Mouse (Mus musculus) forebrain, embryonic 11.5 days (tissue): ENCODE measurements around the gene Spata13. TPM values are rescaled to one million over a fixed set of nuclear protein-coding genes. Genes with fewer than 3 reads are reported as not detected.

Experiments
- ATAC-seq: fragments of 200-750 bp; cut with Nextera tagmentation; replicated peaks from 2 replicates; pipeline ENCODE4 v1.8.0; 2017; ENCODE audit warnings: moderate TSS enrichment; ENCODE audit not compliant: low FRiP score
- DNase-seq: peaks from one replicate; pipeline ENCODE4 v3.0.0-alpha.2; 2017; ENCODE audit warnings: low spot score
- H3K27ac ChIP-seq: fragments of 300-500 bp; sonication (generic); 2 replicates; pipeline ENCODE4 v1.5.1; 2014; ENCODE audit warnings: low read depth, low read length
- H3K27me3 ChIP-seq: fragments of 300-500 bp; sonication (generic); 2 replicates; pipeline ENCODE4 v1.6.1; 2014; ENCODE audit warnings: mild to moderate bottlenecking, low read length, mixed read lengths; ENCODE audit not compliant: control insufficient read depth, insufficient read depth
- H3K36me3 ChIP-seq: fragments of 300-500 bp; sonication (generic); 2 replicates; pipeline ENCODE4 v1.6.1; 2014; ENCODE audit warnings: mild to moderate bottlenecking, low read length, moderate library complexity, mixed read lengths; ENCODE audit not compliant: control insufficient read depth, insufficient read depth
- H3K4me1 ChIP-seq: fragments of 300-500 bp; sonication (generic); replicated peaks from 2 replicates; pipeline ENCODE4 v1.6.1; 2014; ENCODE audit warnings: low read length, mixed read lengths; ENCODE audit not compliant: control insufficient read depth, insufficient read depth
- H3K4me2 ChIP-seq: fragments of 300-500 bp; sonication (generic); 2 replicates; pipeline ENCODE4 v1.6.1; 2014; ENCODE audit warnings: low read depth, mild to moderate bottlenecking, low read length, moderate library complexity, mixed read lengths; ENCODE audit not compliant: severe bottlenecking
- H3K4me3 ChIP-seq: fragments of 300-500 bp; sonication (generic); 2 replicates; pipeline ENCODE4 v1.5.1; 2014; ENCODE audit warnings: low read depth, low read length
- H3K9ac ChIP-seq: fragments of 300-500 bp; sonication (generic); 2 replicates; pipeline ENCODE4 v1.6.1; 2014; ENCODE audit warnings: low read length
- H3K9me3 ChIP-seq: fragments of 300-500 bp; sonication (generic); 2 replicates; pipeline ENCODE4 v1.6.1; 2016; ENCODE audit warnings: low read length, mixed read lengths; ENCODE audit not compliant: control insufficient read depth
- WGBS: fragments of 180-500 bp; shearing (Covaris S2); extraction: QIAGEN DNeasy Blood & Tissue Kit; methylation state at CpG from one replicate; pipeline ENCODE4 v1.1.7; 2014; 5-methylcytosine and 5-hydroxymethylcytosine counted together
- polyA plus RNA-seq: library from polyadenylated mRNA; unstranded; fragments of >200 nt; fragmentation: Nextera tagmentation; extraction: Ambion mirVana; gene quantifications from 2 replicates; pipeline ENCODE4 v1.2.1, GENCODE M21; 2014

The Spata13 gene
- polyA plus RNA-seq, 1 experiment from 2014 or later = 137 TPM

DNA sequence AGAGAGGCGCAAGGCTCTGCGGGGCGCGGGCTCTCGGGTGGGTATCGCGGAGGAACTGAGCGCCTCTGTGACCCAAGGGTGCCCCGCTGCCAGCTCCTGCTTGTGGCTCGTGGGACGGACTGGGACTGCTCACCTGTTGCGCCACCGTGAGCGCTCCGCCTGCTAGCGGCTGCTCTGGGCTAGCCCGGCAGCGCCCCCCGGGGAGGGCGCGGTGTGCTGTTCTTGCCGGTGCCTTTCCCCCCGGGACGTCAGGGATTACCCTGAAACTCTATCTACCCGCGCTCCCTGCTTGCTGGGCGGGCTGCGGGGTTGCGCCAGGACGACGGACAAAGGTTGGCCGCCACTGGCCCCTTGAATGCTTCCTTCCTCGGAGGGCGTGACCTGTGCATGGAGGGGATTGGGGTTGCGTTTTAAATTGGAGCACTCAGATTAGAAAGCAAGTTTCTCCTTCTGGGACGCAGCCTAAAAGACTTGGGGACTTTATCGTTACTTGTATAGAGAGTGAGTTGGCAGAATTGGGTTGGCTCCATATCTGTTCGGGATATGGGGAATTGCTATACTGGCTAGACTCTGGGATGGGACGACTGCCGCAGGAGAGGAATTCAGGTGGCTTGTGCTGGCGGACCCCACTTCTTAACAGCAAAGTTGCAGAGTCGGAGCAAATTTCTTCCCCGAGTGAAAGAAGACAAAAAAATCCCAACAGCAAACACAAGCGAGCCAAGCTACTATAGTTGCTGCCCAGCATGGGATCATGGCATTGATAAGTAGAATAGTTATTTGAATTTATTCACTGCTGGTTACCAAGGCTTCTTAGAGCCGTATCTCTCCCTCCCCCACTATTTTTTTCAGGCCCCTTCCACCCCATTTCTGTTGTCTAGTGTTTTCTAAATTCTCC, 1.3 kb downstream of the Spata13 start:
- Histone ChIP-seq H3K27ac (peak overlapping the region; percentile 92), H3K36me3 (peaks cover 3% of the 10 kb centered on the region; the same call in 1 of the 2 replicates), H3K27me3 (no peaks in the 10 kb centered on the region), H3K9me3 (no peaks in the 10 kb centered on the region), H3K4me3 (peak overlapping the region; percentile 79), H3K4me1 (peaks cover 20% of the 10 kb centered on the region), H3K9ac (peak overlapping the region; percentile 91), H3K4me2 (peak overlapping the region; percentile 81)
- ATAC-seq (no peak; the same call in 1 of the 2 replicates), DNase-seq (peak; percentile 59)
- under 1% methylated on average over 45 of the region's 45 CpGs for WGBS

DNA sequence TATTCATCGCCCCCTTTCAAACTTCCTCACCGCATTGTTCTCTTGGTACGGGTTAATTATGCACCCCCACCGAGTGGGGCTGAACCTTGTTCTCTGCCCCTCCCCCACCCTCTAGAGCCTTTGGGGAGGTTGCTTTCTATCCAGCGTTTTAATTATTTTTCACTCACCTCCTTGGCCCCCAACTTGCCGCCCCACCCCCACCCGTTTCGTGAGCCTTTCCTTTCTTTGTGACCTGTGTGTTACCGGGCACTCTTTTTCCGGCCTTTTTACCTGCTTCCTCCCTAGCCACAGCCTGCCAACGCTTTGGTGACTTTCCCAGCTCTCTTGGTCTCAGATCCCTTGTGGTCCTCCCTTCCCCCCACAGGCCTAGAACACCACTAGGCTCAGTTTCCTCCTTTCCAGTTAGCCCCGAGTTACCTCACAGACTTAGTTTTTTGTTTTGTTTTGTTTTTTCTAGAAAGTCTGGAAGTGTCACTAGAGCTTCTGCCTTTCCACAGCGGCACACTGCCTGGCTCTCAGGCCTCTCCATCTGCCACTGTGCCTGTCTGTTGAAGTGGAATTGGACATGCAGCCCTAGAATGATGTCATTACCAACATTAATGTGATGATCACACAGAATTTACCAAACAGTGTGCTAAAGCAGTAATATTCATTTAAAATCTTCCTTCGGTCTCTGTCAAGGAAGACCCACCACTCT, 2.3 kb downstream of the Spata13 start:
- peak; percentile 19 for ATAC-seq
- Histone ChIP-seq H3K9me3 (no peaks in the 10 kb centered on the region), H3K4me3 (peak overlapping the region; percentile 79), H3K36me3 (peaks cover 3% of the 10 kb centered on the region; the same call in 1 of the 2 replicates), H3K4me1 (peaks cover 24% of the 10 kb centered on the region), H3K4me2 (peak overlapping the region; percentile 81), H3K9ac (peak overlapping the region; percentile 91), H3K27me3 (no peaks in the 10 kb centered on the region), H3K27ac (peak overlapping the region; percentile 92)
- WGBS = 5% methylated on average over 14 of the region's 14 CpGs
- DNase-seq = peak; percentile 84

- H3K4me2 ChIP-seq = peak overlapping the region; percentile 81
- H3K27me3 ChIP-seq = no peaks in the 10 kb centered on the region
- ATAC-seq (no peak), DNase-seq (no peak)
- H3K9ac ChIP-seq = peak overlapping the region; percentile 91
- H3K36me3 ChIP-seq = peaks cover 3% of the 10 kb centered on the region; the same call in 1 of the 2 replicates
- WGBS = 22% methylated on average over 2 of the region's 2 CpGs
- H3K4me1 ChIP-seq = peaks cover 29% of the 10 kb centered on the region
- peak overlapping the region; percentile 79 for H3K4me3 ChIP-seq
- peak overlapping the region; percentile 92; the same call in 1 of the 2 replicates for H3K27ac ChIP-seq
- H3K9me3 ChIP-seq = no peaks in the 10 kb centered on the region
These were observed 2.8 kb downstream of the Spata13 start for GRCm38 (mm10) chr14:60636608-60636980.

DNA sequence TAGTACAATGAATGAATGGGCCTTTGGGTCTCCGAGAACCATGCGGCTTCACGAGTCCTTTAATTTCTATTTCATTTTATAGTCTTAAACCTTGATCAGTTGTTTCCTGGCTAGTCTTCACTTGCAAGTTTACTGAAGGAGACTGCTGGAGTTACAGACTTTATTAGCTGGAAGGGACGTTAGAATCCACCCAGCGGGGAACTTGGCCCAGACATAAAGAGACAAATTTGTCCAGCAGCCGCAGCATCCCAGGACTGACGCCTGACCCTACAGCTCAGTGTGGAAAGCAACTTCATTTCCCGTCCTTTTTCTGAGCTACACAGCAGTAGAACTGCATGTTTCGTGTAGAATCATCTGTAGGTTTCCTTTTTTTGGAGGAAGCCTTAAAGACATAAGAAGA, 3.2 kb downstream of the Spata13 start:
- H3K9ac ChIP-seq = peak overlapping the region; percentile 41
- H3K4me1 ChIP-seq = peaks cover 33% of the 10 kb centered on the region
- WGBS = 54% methylated on average over 9 of the region's 9 CpGs
- H3K27me3 ChIP-seq = no peaks in the 10 kb centered on the region
- H3K4me3 ChIP-seq = peak overlapping the region; percentile 79
- no peak for ATAC-seq
- H3K27ac ChIP-seq = no peak overlapping the region
- peak overlapping the region; percentile 81 for H3K4me2 ChIP-seq
- no peak for DNase-seq
- H3K36me3 ChIP-seq = peaks cover 3% of the 10 kb centered on the region; the same call in 1 of the 2 replicates
- no peaks in the 10 kb centered on the region for H3K9me3 ChIP-seq

DNA sequence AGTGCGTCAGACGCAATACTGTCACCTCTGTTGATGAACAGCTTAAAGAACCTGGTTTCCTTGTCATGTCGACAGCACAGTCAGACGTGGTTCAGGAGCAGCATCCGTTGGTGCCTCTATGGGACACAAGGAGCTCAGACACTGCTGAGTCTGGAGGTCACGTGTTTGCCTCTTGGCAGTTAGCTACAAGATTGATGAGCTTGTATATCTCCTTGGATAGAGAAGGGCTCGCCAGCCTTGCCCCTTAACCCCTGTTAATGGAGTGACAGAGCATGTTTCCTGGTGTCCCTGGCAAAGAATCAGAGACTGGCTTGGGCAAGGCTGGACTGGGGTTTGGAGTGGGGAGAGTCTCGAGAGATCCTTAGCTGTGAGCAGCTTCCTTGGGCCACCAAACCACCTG, 4.4 kb downstream of the Spata13 start:
- no peak overlapping the region for H3K9ac ChIP-seq
- ATAC-seq (no peak), DNase-seq (no peak)
- 76% methylated on average over 8 of the region's 8 CpGs for WGBS
- no peaks in the 10 kb centered on the region for H3K27me3 ChIP-seq
- peaks cover 3% of the 10 kb centered on the region; the same call in 1 of the 2 replicates for H3K36me3 ChIP-seq
- peak overlapping the region; percentile 12; the same call in 1 of the 2 replicates for H3K4me2 ChIP-seq
- no peak overlapping the region for H3K27ac ChIP-seq
- no peaks in the 10 kb centered on the region for H3K9me3 ChIP-seq
- H3K4me1 ChIP-seq = peaks cover 36% of the 10 kb centered on the region
- no peak overlapping the region for H3K4me3 ChIP-seq

- H3K36me3 ChIP-seq = peaks cover 3% of the 10 kb centered on the region; the same call in 1 of the 2 replicates
- no peak overlapping the region for H3K9ac ChIP-seq
- no peak overlapping the region for H3K4me2 ChIP-seq
- ATAC-seq (no peak), DNase-seq (no peak)
- WGBS = 88% methylated on average over 9 of the region's 9 CpGs
- H3K9me3 ChIP-seq = no peaks in the 10 kb centered on the region
- peaks cover 39% of the 10 kb centered on the region for H3K4me1 ChIP-seq
- no peak overlapping the region; the same call in 1 of the 2 replicates for H3K27ac ChIP-seq
- no peak overlapping the region for H3K4me3 ChIP-seq
- no peaks in the 10 kb centered on the region for H3K27me3 ChIP-seq
These were observed 5.4 kb downstream of the Spata13 start for GRCm38 (mm10) chr14:60639195-60639594.

DNA sequence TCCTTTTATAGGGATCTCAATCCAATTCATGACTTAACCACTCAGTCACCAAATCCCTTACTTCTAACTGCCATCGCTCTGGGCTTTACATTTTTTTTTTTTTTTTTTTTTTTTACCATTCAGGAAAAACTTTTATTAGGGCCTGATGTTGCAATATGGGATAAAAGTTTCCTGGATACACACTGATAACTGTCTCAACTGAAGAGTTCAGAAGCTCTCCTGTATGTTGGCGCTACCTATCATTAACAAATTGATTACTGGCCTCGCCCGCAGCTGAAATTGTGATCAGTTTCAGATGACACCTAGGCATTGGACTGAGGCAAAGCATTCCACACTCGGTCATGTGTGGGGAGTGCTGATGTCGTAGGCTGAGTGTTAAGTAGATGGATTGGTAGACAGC, 7.3 kb downstream of the Spata13 start:
- peaks cover 52% of the 10 kb centered on the region for H3K4me1 ChIP-seq
- ATAC-seq (no peak), DNase-seq (no peak)
- H3K27ac ChIP-seq = no peak overlapping the region; the same call in 1 of the 2 replicates
- no peak overlapping the region; the same call in 1 of the 2 replicates for H3K4me2 ChIP-seq
- WGBS = 76% methylated on average over 6 of the region's 6 CpGs
- no peaks in the 10 kb centered on the region for H3K27me3 ChIP-seq
- no peaks in the 10 kb centered on the region for H3K9me3 ChIP-seq
- no peak overlapping the region for H3K9ac ChIP-seq
- no peak overlapping the region for H3K4me3 ChIP-seq
- H3K36me3 ChIP-seq = peaks cover 3% of the 10 kb centered on the region; the same call in 1 of the 2 replicates

GRCm38 (mm10) chr14:60642131-60642530, 8.3 kb downstream of the Spata13 start:
- H3K27ac ChIP-seq = peak overlapping the region; percentile 93
- peaks cover 3% of the 10 kb centered on the region; the same call in 1 of the 2 replicates for H3K36me3 ChIP-seq
- DNase-seq (no peak), ATAC-seq (no peak)
- H3K9ac ChIP-seq = peak overlapping the region; percentile 20; the same call in 1 of the 2 replicates
- H3K4me1 ChIP-seq = peaks cover 50% of the 10 kb centered on the region
- H3K27me3 ChIP-seq = no peaks in the 10 kb centered on the region
- H3K4me2 ChIP-seq = peak overlapping the region; percentile 29; the same call in 1 of the 2 replicates
- H3K9me3 ChIP-seq = no peaks in the 10 kb centered on the region
- WGBS = 59% methylated on average over 1 of the region's 1 CpGs
- no peak overlapping the region for H3K4me3 ChIP-seq
